Mouse (Mus musculus) bone marrow macrophage, adult 2 months (primary cell): ENCODE data around the gene Obscn.

Source experiments
- CTCF ChIP-seq: IDR thresholded peaks from 2 replicates; pipeline ENCODE4 v1.5.1; 2012; ENCODE audit warnings: low read depth, mild to moderate bottlenecking, low read length, moderate library complexity
- POLR2A ChIP-seq: IDR thresholded peaks from 2 replicates; pipeline ENCODE4 v1.6.1; 2012; ENCODE audit warnings: mild to moderate bottlenecking, low read depth, low read length, borderline replicate concordance

GRCm38 (mm10) chr11:58985299-58985917, 150.8 kb downstream of the Obscn start:
- TF ChIP-seq CTCF (no peak), POLR2A (no peak)
